Mouse (Mus musculus) MEL (cell line): ENCODE data around the gene Apobec2. TPM values are rescaled to one million over a fixed set of nuclear protein-coding genes. Genes with fewer than 3 reads are reported as not detected.

Source experiments
- DNase-seq: peaks from one replicate; pipeline ENCODE4 v3.0.0; 2011; ENCODE audit warnings: low read depth, low spot score
- H3K27ac ChIP-seq: 2 replicates; pipeline ENCODE4 v1.5.1; 2012; ENCODE audit warnings: low read depth, mild to moderate bottlenecking, control low read depth, low read length, moderate library complexity; ENCODE audit not compliant: control insufficient read depth
- H3K27me3 ChIP-seq, 2 experiments: fragments of 150-350 bp in 1 of 2; sonication (generic) in 1 of 2; 2 replicates each; pipeline ENCODE4 v1.6.1; 2012; ENCODE audit warnings: low read length in 2 of 2, mild to moderate bottlenecking in 2 of 2, improper control_type of control experiment in 1 of 2, moderate library complexity in 1 of 2; ENCODE audit not compliant: insufficient read depth in 2 of 2, control insufficient read depth in 1 of 2
- H3K36me3 ChIP-seq, 2 experiments: 2 replicates each; pipeline ENCODE4 v1.6.1; 2012 to 2014; ENCODE audit warnings: low read length in 2 of 2, improper control_type of control experiment in 1 of 2, inconsistent platforms in 1 of 2, mild to moderate bottlenecking in 1 of 2; ENCODE audit not compliant: insufficient read depth in 2 of 2, control insufficient read depth in 1 of 2
- H3K4me1 ChIP-seq, 2 experiments: fragments of 150-350 bp in 1 of 2; sonication (generic) in 1 of 2; 2 replicates each; pipeline ENCODE4 v1.6.1; 2012; ENCODE audit warnings: low read length in 2 of 2, improper control_type of control experiment in 1 of 2, mild to moderate bottlenecking in 1 of 2; ENCODE audit not compliant: insufficient read depth in 2 of 2, control insufficient read depth in 1 of 2
- H3K4me3 ChIP-seq, 2 experiments: fragments of 150-350 bp in 1 of 2; sonication (generic) in 1 of 2; 2 replicates each; pipeline ENCODE4 v1.5.1; 2012; ENCODE audit warnings: low read depth in 2 of 2, low read length in 2 of 2, mild to moderate bottlenecking in 2 of 2, moderate library complexity in 2 of 2, control low read depth in 1 of 2, improper control_type of control experiment in 1 of 2; ENCODE audit not compliant: control insufficient read depth in 1 of 2, insufficient read depth in 1 of 2
- H3K79me2 ChIP-seq: 2 replicates; pipeline ENCODE4 v1.6.1; 2012; ENCODE audit warnings: mild to moderate bottlenecking, low read length, moderate library complexity; ENCODE audit not compliant: control insufficient read depth, poor library complexity, insufficient read depth
- H3K9ac ChIP-seq: 2 replicates; pipeline ENCODE4 v1.6.1; 2012; ENCODE audit warnings: low read depth, mild to moderate bottlenecking, control low read depth, low read length, moderate library complexity; ENCODE audit not compliant: control insufficient read depth, poor library complexity, severe bottlenecking
- H3K9me3 ChIP-seq: fragments of 150-350 bp; sonication (generic); replicated peaks from 2 replicates; pipeline ENCODE4 v1.6.1; 2012; ENCODE audit warnings: mild to moderate bottlenecking, low read length, improper control_type of control experiment, moderate library complexity; ENCODE audit not compliant: insufficient read depth
- BHLHE40 ChIP-seq: IDR thresholded peaks from 2 replicates; pipeline ENCODE4 v1.6.1; 2012; ENCODE audit warnings: low read depth, mild to moderate bottlenecking, inconsistent platforms, low read length, improper control_type of control experiment, borderline replicate concordance
- CHD1 ChIP-seq: IDR thresholded peaks from 2 replicates; pipeline ENCODE4 v1.6.1; 2012; ENCODE audit warnings: low read depth, mild to moderate bottlenecking, inconsistent platforms, low read length, improper control_type of control experiment
- CHD2 ChIP-seq: IDR thresholded peaks from 2 replicates; pipeline ENCODE4 v1.6.1; 2011; ENCODE audit warnings: low read length, improper control_type of control experiment
- CTCF ChIP-seq, 3 experiments: IDR thresholded peaks in 2 of 3; conservative IDR thresholded peaks in 1 of 3; 2 replicates each; pipeline ENCODE4 v1.5.1; 2011 to 2012; ENCODE audit warnings: low read length in 3 of 3, low read depth in 2 of 3, mild to moderate bottlenecking in 2 of 3, improper control_type of control experiment in 1 of 3, inconsistent platforms in 1 of 3, mixed read lengths in 1 of 3, moderate library complexity in 1 of 3; ENCODE audit not compliant: control insufficient read depth in 1 of 3, insufficient read depth in 1 of 3, poor library complexity in 1 of 3, severe bottlenecking in 1 of 3
- E2F4 ChIP-seq: IDR thresholded peaks from 2 replicates; pipeline ENCODE4 v1.6.1; 2011; ENCODE audit warnings: low read depth, low read length, improper control_type of control experiment, borderline replicate concordance
- ELF1 ChIP-seq: IDR thresholded peaks from 2 replicates; pipeline ENCODE4 v1.6.1; 2014; ENCODE audit warnings: low read depth, mild to moderate bottlenecking, inconsistent platforms, low read length, improper control_type of control experiment, moderate library complexity
- EP300 ChIP-seq, 2 experiments: IDR thresholded peaks; 2 replicates each; pipeline ENCODE4 v1.6.1; 2011; ENCODE audit warnings: improper control_type of control experiment in 2 of 2, low read length in 2 of 2, low read depth in 1 of 2, mild to moderate bottlenecking in 1 of 2
- ETS1 ChIP-seq: IDR thresholded peaks from 2 replicates; pipeline ENCODE4 v1.6.1; 2012; ENCODE audit warnings: low read depth, mild to moderate bottlenecking, inconsistent platforms, low read length, improper control_type of control experiment, moderate library complexity
- GABPA ChIP-seq: IDR thresholded peaks from 2 replicates; pipeline ENCODE4 v1.6.1; 2012; ENCODE audit warnings: low read depth, mild to moderate bottlenecking, inconsistent platforms, low read length, improper control_type of control experiment, moderate library complexity
- GATA1 ChIP-seq: IDR thresholded peaks from 2 replicates; pipeline ENCODE4 v1.6.1; 2011; ENCODE audit warnings: low read depth, low read length, improper control_type of control experiment
- HCFC1 ChIP-seq: IDR thresholded peaks from 2 replicates; pipeline ENCODE4 v1.6.1; 2012; ENCODE audit warnings: low read depth, mild to moderate bottlenecking, inconsistent platforms, low read length, improper control_type of control experiment, moderate library complexity
- JUND ChIP-seq: IDR thresholded peaks from 2 replicates; pipeline ENCODE4 v1.6.1; 2011; ENCODE audit warnings: low read depth, mild to moderate bottlenecking, improper control_type of control experiment, low read length
- KAT2A ChIP-seq: conservative IDR thresholded peaks from 2 replicates; pipeline ENCODE4 v1.6.1; 2012; ENCODE audit warnings: low read depth, low read length, improper control_type of control experiment, inconsistent platforms
- MAFK ChIP-seq: IDR thresholded peaks from 2 replicates; pipeline ENCODE4 v1.6.1; 2011; ENCODE audit warnings: low read depth, mild to moderate bottlenecking, low read length, improper control_type of control experiment, borderline replicate concordance
- MAX ChIP-seq: IDR thresholded peaks from 2 replicates; pipeline ENCODE4 v1.6.1; 2011; ENCODE audit warnings: low read length, improper control_type of control experiment
- MAZ ChIP-seq: IDR thresholded peaks from 2 replicates; pipeline ENCODE4 v1.6.1; 2012; ENCODE audit warnings: low read depth, mild to moderate bottlenecking, inconsistent platforms, low read length, improper control_type of control experiment
- MEF2A ChIP-seq: IDR thresholded peaks from 2 replicates; pipeline ENCODE4 v1.6.1; 2014; ENCODE audit warnings: low read depth, mild to moderate bottlenecking, inconsistent platforms, low read length, improper control_type of control experiment; ENCODE audit not compliant: poor library complexity, insufficient replicate concordance, severe bottlenecking; ENCODE audit errors: extremely low read depth
- MXI1 ChIP-seq: IDR thresholded peaks from 2 replicates; pipeline ENCODE4 v1.6.1; 2011; ENCODE audit warnings: mild to moderate bottlenecking, low read depth, low read length, improper control_type of control experiment
- MYB ChIP-seq: IDR thresholded peaks from 2 replicates; pipeline ENCODE4 v1.6.1; 2011; ENCODE audit warnings: mild to moderate bottlenecking, low read depth, low read length, improper control_type of control experiment
- MYC ChIP-seq: IDR thresholded peaks from 2 replicates; pipeline ENCODE4 v1.6.1; 2011; ENCODE audit warnings: low read depth, mild to moderate bottlenecking, low read length, improper control_type of control experiment, moderate library complexity
- POLR2AphosphoS2 ChIP-seq: IDR thresholded peaks from 2 replicates; pipeline ENCODE4 v1.6.1; 2011; ENCODE audit warnings: low read length, improper control_type of control experiment
- POLR2AphosphoS5 ChIP-seq: IDR thresholded peaks from 2 replicates; pipeline ENCODE4 v1.6.1; 2012; ENCODE audit warnings: low read depth, borderline replicate concordance, mild to moderate bottlenecking, inconsistent platforms, low read length, moderate library complexity, mixed read lengths
- RAD21 ChIP-seq: IDR thresholded peaks from 2 replicates; pipeline ENCODE4 v1.6.1; 2011; ENCODE audit warnings: mild to moderate bottlenecking, low read depth, low read length, improper control_type of control experiment
- RCOR1 ChIP-seq: IDR thresholded peaks from 2 replicates; pipeline ENCODE4 v1.6.1; 2012; ENCODE audit warnings: low read depth, mild to moderate bottlenecking, inconsistent platforms, low read length, improper control_type of control experiment
- SIN3A ChIP-seq: IDR thresholded peaks from 2 replicates; pipeline ENCODE4 v1.6.1; 2012; ENCODE audit warnings: low read length, improper control_type of control experiment, inconsistent platforms
- SMC3 ChIP-seq: IDR thresholded peaks from 2 replicates; pipeline ENCODE4 v1.6.1; 2011; ENCODE audit warnings: low read depth, low read length, improper control_type of control experiment
- TAL1 ChIP-seq: IDR thresholded peaks from 2 replicates; pipeline ENCODE4 v1.6.1; 2012; ENCODE audit warnings: mild to moderate bottlenecking, inconsistent platforms, low read length, moderate library complexity, mixed read lengths
- TBP ChIP-seq: IDR thresholded peaks from 2 replicates; pipeline ENCODE4 v1.8.0; 2011; ENCODE audit warnings: low read depth, low read length, improper control_type of control experiment
- UBTF ChIP-seq: IDR thresholded peaks from 2 replicates; pipeline ENCODE4 v1.6.1; 2012; ENCODE audit warnings: low read depth, mild to moderate bottlenecking, inconsistent platforms, low read length, improper control_type of control experiment, moderate library complexity, borderline replicate concordance; ENCODE audit not compliant: insufficient read depth
- USF2 ChIP-seq, 2 experiments: IDR thresholded peaks; 2 replicates each; pipeline ENCODE4 v1.6.1; 2011 to 2012; ENCODE audit warnings: improper control_type of control experiment in 2 of 2, low read length in 2 of 2, borderline replicate concordance in 1 of 2, inconsistent platforms in 1 of 2, low read depth in 1 of 2, mild to moderate bottlenecking in 1 of 2; ENCODE audit not compliant: insufficient read depth in 1 of 2
- ZC3H11A ChIP-seq: IDR thresholded peaks from 2 replicates; pipeline ENCODE4 v1.6.1; 2012; ENCODE audit warnings: low read depth, mild to moderate bottlenecking, inconsistent platforms, low read length, improper control_type of control experiment
- ZKSCAN1 ChIP-seq: IDR thresholded peaks from 2 replicates; pipeline ENCODE4 v1.6.1; 2012; ENCODE audit warnings: low read depth, mild to moderate bottlenecking, inconsistent platforms, low read length, improper control_type of control experiment, moderate library complexity
- ZMIZ1 ChIP-seq: IDR thresholded peaks from 2 replicates; pipeline ENCODE4 v1.6.1; 2012; ENCODE audit warnings: low read depth, mild to moderate bottlenecking, inconsistent platforms, low read length, improper control_type of control experiment, moderate library complexity
- ZNF384 ChIP-seq: IDR thresholded peaks from 2 replicates; pipeline ENCODE4 v1.6.1; 2012; ENCODE audit warnings: low read depth, mild to moderate bottlenecking, inconsistent platforms, low read length, improper control_type of control experiment
- polyA plus RNA-seq, 2 experiments: library from polyadenylated mRNA; stranded (reverse) in 1 of 2; unstranded in 1 of 2; fragments of >175 nt in 1 of 2; fragments of >200 nt in 1 of 2; gene quantifications; 2 replicates each; pipeline versions ENCODE4 v1.2.1 to v1.2.4; 2012; ENCODE audit warnings: low replicate concordance in 2 of 2, low read depth in 1 of 2; ENCODE audit not compliant: insufficient read length in 2 of 2, insufficient read depth in 1 of 2, missing spikeins in 1 of 2
- total RNA-seq: library from RNA; depleted of rRNA; stranded (reverse); fragments of 300-350 nt; gene quantifications from 2 replicates; pipeline ENCODE4 v1.2.3, GENCODE M21; 2012

The Apobec2 gene
- total and polyA plus RNA-seq, 3 experiments, result 0.19 to 0.42 TPM; not detected in 1

- no peak for TF ChIP-seq UBTF
- TF ChIP-seq GATA1, result no peak
- no peak for TF ChIP-seq CTCF (IDR thresholded peaks at IDR 0.05 in 2 of 3, conservative IDR thresholded peaks at IDR 0.05 in 1 of 3; ENCODE audit: control insufficient read depth in 1 of 3, insufficient read depth in 1 of 3, low read depth in 2 of 3, low read length in 3 of 3, poor library complexity in 1 of 3, severe bottlenecking in 1 of 3)
- TF ChIP-seq MEF2A, result no peak
- TF ChIP-seq TAL1, result no peak
- no peak for TF ChIP-seq JUND
- peak; percentile 73; the same call in 1 of the 2 replicates for TF ChIP-seq ZMIZ1
- TF ChIP-seq KAT2A, result no peak
- TF ChIP-seq HCFC1, result no peak; the same call in 1 of the 2 replicates
- TF ChIP-seq BHLHE40, result peak; percentile 69; the same call in 1 of the 2 replicates
- TF ChIP-seq SMC3, result no peak
Observed at GRCm38 (mm10) chr17:48451353-48451675, 18.6 kb upstream of the Apobec2 start, which contains the start of gene Tspo2 (continued).

- H3K4me1 ChIP-seq, result peaks cover 2 to 35% of the 10 kb centered on the region in 2 experiments; a peak in 3 of 4 replicates
- H3K27me3 ChIP-seq, result no peaks in the 10 kb centered on the region
- peak overlapping the region; percentile 69 to 71 for H3K4me3 ChIP-seq
- H3K79me2 ChIP-seq, result no peaks in the 10 kb centered on the region; the same call in none of the 2 replicates
- H3K9me3 ChIP-seq, result no peaks in the 10 kb centered on the region
- H3K27ac ChIP-seq, result peak overlapping the region; percentile 90
- peak; percentile 76 for DNase-seq
- peak overlapping the region; percentile 67 for H3K9ac ChIP-seq
- H3K36me3 ChIP-seq, result peaks cover 0 to 18% of the 10 kb centered on the region in 2 experiments; a peak in 2 of 4 replicates
- TF ChIP-seq POLR2AphosphoS2 (no peak; the same call in 1 of the 2 replicates), MXI1 (peak; percentile 65; the same call in 1 of the 2 replicates), MYC (peak; percentile 60; the same call in 1 of the 2 replicates), GATA1 (peak; percentile 79), JUND (no peak), ZMIZ1 (no peak), ETS1 (peak; percentile 57; the same call in 1 of the 2 replicates), POLR2AphosphoS5 (no peak), MAX (0 out of 2 replicates have a peak, but pooled peaks have one; percentile 38), RAD21 (no peak), TBP (no peak), UBTF (no peak), RCOR1 (no peak; the same call in 1 of the 2 replicates), ZNF384 (peak; percentile 84), ELF1 (no peak), GABPA (no peak), ZKSCAN1 (no peak), CHD1 (no peak), SIN3A (peak; percentile 61), CHD2 (no peak), KAT2A (no peak), MYB (peak; percentile 77), MAFK (no peak), MAZ (no peak), E2F4 (no peak), EP300 (IDR thresholded peaks at IDR 0.05; ENCODE audit: low read depth in 1 of 2, low read length in 2 of 2) (peak; percentile 81 to 95), USF2 (IDR thresholded peaks at IDR 0.05; ENCODE audit: borderline replicate concordance in 1 of 2, insufficient read depth in 1 of 2, low read depth in 1 of 2, low read length in 2 of 2) (no peak), ZC3H11A (no peak)
Observed at GRCm38 (mm10) chr17:48450666-48451352, 18.1 kb upstream of the Apobec2 start.
